Mouse (Mus musculus): Measurements from ENCODE around the gene Hnrnph1. TPM values are rescaled to one million over a fixed set of nuclear protein-coding genes. Genes with fewer than 3 reads are reported as not detected.
A peak's percentile ranks its signal among the peaks of the same experiment; 100 is the strongest.

The Hnrnph1 gene
- polyA plus RNA-seq, 1 experiment from 2014 or later, result 341 TPM

DNA sequence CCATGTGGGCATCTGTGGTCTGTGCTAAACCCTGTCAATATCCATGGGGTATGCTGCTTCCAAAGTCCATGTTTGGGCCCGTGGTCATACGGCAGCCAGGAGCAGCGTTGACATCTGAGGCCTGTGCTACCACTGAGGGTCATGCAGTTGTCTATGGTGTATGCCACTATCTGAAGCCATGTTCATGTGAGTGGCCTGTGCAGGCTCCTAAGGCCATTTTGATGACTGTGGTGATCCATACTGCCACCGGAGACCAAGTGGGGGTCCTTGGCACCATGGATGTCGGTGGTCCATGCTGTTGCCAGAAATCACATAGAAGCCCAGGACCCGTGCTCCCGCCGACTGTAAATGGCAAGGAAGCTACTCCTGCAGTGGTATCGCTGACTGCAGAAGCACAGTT, 9.3 kb upstream of the Hnrnph1 start:
- H3K4me3 ChIP-seq (ENCODE audit: low read depth, low read length), result no peak overlapping the region
- ATAC-seq (replicated peaks; ENCODE audit: low FRiP score) (no peak), DNase-seq (ENCODE audit: low spot score) (no peak)
- no peaks in the 10 kb centered on the region for H3K4me1 ChIP-seq (replicated peaks; ENCODE audit: control insufficient read depth, insufficient read depth, low read length)
- 88% methylated on average over 9 of the region's 9 CpGs for WGBS
- no peaks in the 10 kb centered on the region for H3K27me3 ChIP-seq (replicated peaks; ENCODE audit: control insufficient read depth, insufficient read depth, low read length)
- no peak overlapping the region for H3K4me2 ChIP-seq
- H3K9ac ChIP-seq (ENCODE audit: low read depth, low read length), result no peak overlapping the region
- no peak overlapping the region for H3K27ac ChIP-seq (ENCODE audit: low read depth, low read length)
- H3K9me3 ChIP-seq (ENCODE audit: control insufficient read depth, low read length), result no peaks in the 10 kb centered on the region
- no peaks in the 10 kb centered on the region for H3K36me3 ChIP-seq (ENCODE audit: control insufficient read depth, insufficient read depth, low read length)

DNA sequence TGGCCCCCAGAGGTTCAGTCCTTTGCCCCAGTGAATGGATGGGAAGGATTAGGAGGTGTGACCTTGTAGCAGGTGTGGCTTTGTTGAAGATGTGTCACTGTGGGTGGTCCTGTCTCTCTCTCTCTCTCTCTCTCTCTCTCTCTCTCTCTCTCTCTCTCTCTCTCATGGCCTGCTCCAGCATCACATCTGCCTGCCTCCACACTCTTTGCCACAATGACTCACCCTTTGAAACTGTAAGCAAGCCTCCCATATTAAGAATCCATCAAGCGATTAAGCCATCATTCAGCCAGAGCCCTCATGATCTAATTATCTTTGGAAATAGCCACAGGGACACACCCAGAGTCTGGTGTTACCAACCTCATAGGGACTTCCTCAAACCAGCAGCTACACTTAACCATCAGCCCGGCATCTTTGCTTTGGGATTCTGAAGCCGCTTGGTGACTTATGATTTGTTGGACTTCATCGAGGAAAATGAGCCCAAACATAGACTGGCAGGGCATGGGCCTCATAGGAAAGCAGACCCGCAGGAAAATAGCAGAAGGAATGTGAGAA, 7.4 kb upstream of the Hnrnph1 start:
- Histone ChIP-seq H3K4me2 (no peak overlapping the region), H3K4me1 (replicated peaks; ENCODE audit: control insufficient read depth, insufficient read depth, low read length) (no peaks in the 10 kb centered on the region), H3K27me3 (replicated peaks; ENCODE audit: control insufficient read depth, insufficient read depth, low read length) (no peaks in the 10 kb centered on the region), H3K4me3 (ENCODE audit: low read depth, low read length) (no peak overlapping the region), H3K9ac (ENCODE audit: low read depth, low read length) (no peak overlapping the region), H3K36me3 (ENCODE audit: control insufficient read depth, insufficient read depth, low read length) (no peaks in the 10 kb centered on the region), H3K27ac (ENCODE audit: low read depth, low read length) (no peak overlapping the region), H3K9me3 (ENCODE audit: control insufficient read depth, low read length) (no peaks in the 10 kb centered on the region)
- DNase-seq (ENCODE audit: low spot score) (no peak), ATAC-seq (replicated peaks; ENCODE audit: low FRiP score) (no peak)
- 80% methylated on average over 5 of the region's 5 CpGs for WGBS

DNA sequence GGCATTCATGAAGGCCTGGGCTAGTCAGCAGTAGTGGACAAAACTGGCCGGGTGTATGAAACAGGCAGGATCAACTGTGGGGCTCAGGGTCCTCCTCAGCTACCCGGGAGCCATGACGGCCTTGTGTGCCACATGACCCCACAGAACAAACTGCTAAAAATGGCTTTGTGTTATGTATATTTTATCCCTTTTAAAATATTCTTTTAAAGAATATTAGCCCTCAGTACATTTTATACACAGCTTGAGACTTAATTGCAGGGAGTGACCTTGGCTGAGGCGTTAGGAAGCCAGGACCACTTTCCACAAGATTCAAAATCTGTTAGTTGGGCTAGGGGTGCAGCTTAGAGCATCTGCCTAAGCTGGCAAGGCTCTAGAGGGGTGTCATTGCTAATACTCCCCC, 5.8 kb upstream of the Hnrnph1 start:
- ATAC-seq (replicated peaks; ENCODE audit: low FRiP score), result no peak

DNA sequence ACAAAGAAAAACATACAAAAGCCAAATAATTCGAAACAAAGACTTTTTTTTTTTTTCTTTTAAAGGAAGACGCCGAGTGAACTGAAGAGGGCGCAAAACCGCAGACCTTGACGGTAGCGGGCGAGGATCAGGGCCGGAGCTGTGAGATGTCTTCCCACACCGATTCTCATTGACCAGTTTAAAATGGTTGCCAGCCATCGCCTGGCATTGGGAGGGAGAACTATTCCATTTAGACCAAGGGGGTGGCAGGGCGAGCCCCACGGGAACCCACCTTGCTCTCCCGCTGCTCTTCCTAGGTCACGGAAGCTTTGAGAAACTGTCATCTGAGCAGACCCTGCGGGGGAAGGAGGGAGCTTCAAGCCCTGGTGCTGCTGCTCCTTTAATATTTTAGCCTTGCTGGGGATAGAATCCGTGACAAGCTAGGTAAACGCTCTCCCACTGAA, 5.4 kb upstream of the Hnrnph1 start:
- 2% methylated on average over 18 of the region's 18 CpGs for WGBS
- Histone ChIP-seq H3K9ac (ENCODE audit: low read depth, low read length) (peak overlapping the region; percentile 57; the same call in 1 of the 2 replicates), H3K36me3 (ENCODE audit: control insufficient read depth, insufficient read depth, low read length) (no peaks in the 10 kb centered on the region), H3K27ac (ENCODE audit: low read depth, low read length) (no peak overlapping the region), H3K4me1 (replicated peaks; ENCODE audit: control insufficient read depth, insufficient read depth, low read length) (0 out of 2 replicates have a peak, but pooled peaks cover 2% of the 10 kb centered on the region), H3K27me3 (replicated peaks; ENCODE audit: control insufficient read depth, insufficient read depth, low read length) (no peaks in the 10 kb centered on the region), H3K4me3 (ENCODE audit: low read depth, low read length) (peak overlapping the region; percentile 42), H3K9me3 (ENCODE audit: control insufficient read depth, low read length) (no peaks in the 10 kb centered on the region), H3K4me2 (peak overlapping the region; percentile 65)
- ATAC-seq (replicated peaks; ENCODE audit: low FRiP score), result 0 out of 2 replicates have a peak, but pooled peaks have one; percentile 34
- peak; percentile 62 for DNase-seq (ENCODE audit: low spot score)

More for the DNA sequence above, 5.8 kb upstream of the Hnrnph1 start:
- Histone ChIP-seq H3K27ac (ENCODE audit: low read depth, low read length) (no peak overlapping the region), H3K9me3 (ENCODE audit: control insufficient read depth, low read length) (no peaks in the 10 kb centered on the region), H3K4me3 (ENCODE audit: low read depth, low read length) (no peak overlapping the region), H3K36me3 (ENCODE audit: control insufficient read depth, insufficient read depth, low read length) (no peaks in the 10 kb centered on the region), H3K27me3 (replicated peaks; ENCODE audit: control insufficient read depth, insufficient read depth, low read length) (no peaks in the 10 kb centered on the region), H3K4me2 (peak overlapping the region; percentile 65), H3K9ac (ENCODE audit: low read depth, low read length) (no peak overlapping the region), H3K4me1 (replicated peaks; ENCODE audit: control insufficient read depth, insufficient read depth, low read length) (no peaks in the 10 kb centered on the region)
- WGBS, result 68% methylated on average over 4 of the region's 4 CpGs
- DNase-seq (ENCODE audit: low spot score), result no peak

DNA sequence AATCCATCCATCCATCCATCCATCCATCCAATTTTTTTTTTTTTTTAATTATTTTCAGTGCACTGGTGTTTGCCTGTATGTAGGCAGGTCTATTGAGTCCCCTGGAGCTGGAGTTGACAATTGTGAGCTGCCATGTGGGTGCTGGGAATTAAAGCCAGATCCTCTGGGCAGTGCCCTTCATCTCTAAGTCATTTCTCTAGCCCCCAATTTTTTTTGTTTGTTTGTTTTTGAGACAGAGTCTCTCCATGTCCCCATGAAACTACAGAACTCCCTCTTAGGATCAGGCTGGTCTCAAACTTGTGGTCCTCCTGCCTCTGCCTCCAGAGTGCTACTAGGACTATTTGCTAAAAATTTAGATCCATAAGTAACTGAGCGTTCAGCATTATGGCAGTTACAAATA, 4.9 kb upstream of the Hnrnph1 start:
- no peak overlapping the region for H3K27ac ChIP-seq (ENCODE audit: low read depth, low read length)
- H3K9ac ChIP-seq (ENCODE audit: low read depth, low read length), result no peak overlapping the region
- H3K4me3 ChIP-seq (ENCODE audit: low read depth, low read length), result no peak overlapping the region
- 0 out of 2 replicates have a peak, but pooled peaks cover 3% of the 10 kb centered on the region for H3K4me1 ChIP-seq (replicated peaks; ENCODE audit: control insufficient read depth, insufficient read depth, low read length)
- H3K27me3 ChIP-seq (replicated peaks; ENCODE audit: control insufficient read depth, insufficient read depth, low read length), result no peaks in the 10 kb centered on the region
- H3K4me2 ChIP-seq, result peak overlapping the region; percentile 65
- DNase-seq (ENCODE audit: low spot score) (no peak), ATAC-seq (replicated peaks; ENCODE audit: low FRiP score) (no peak)
- H3K9me3 ChIP-seq (ENCODE audit: control insufficient read depth, low read length), result no peaks in the 10 kb centered on the region
- H3K36me3 ChIP-seq (ENCODE audit: control insufficient read depth, insufficient read depth, low read length), result no peaks in the 10 kb centered on the region
- 96% methylated on average over 1 of the region's 1 CpGs for WGBS

DNA sequence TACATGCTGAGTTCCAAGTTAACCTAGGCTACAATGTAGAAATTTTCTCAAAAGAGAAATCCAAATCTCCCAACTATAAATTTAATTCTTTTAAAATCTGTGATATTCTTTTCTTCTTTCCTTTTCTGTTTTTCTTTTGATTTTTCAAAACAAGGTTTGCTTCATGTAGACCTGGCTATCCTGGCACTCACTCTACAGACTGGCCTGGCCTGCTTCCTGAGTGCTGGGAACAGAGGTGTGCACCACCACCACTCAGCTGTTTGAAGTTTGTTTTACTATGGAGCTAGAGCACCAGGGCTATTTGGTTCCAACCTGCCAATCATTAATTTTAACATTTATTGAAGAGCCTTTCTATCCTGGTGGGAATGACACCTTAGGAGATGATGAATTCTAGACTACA, 3.7 kb upstream of the Hnrnph1 start:
- Histone ChIP-seq H3K36me3 (ENCODE audit: control insufficient read depth, insufficient read depth, low read length) (no peaks in the 10 kb centered on the region), H3K4me3 (ENCODE audit: low read depth, low read length) (no peak overlapping the region), H3K27ac (ENCODE audit: low read depth, low read length) (no peak overlapping the region), H3K9ac (ENCODE audit: low read depth, low read length) (no peak overlapping the region), H3K4me2 (no peak overlapping the region), H3K9me3 (ENCODE audit: control insufficient read depth, low read length) (no peaks in the 10 kb centered on the region), H3K27me3 (replicated peaks; ENCODE audit: control insufficient read depth, insufficient read depth, low read length) (no peaks in the 10 kb centered on the region), H3K4me1 (replicated peaks; ENCODE audit: control insufficient read depth, insufficient read depth, low read length) (0 out of 2 replicates have a peak, but pooled peaks cover 3% of the 10 kb centered on the region)
- DNase-seq (ENCODE audit: low spot score) (no peak), ATAC-seq (replicated peaks; ENCODE audit: low FRiP score) (no peak)

DNA sequence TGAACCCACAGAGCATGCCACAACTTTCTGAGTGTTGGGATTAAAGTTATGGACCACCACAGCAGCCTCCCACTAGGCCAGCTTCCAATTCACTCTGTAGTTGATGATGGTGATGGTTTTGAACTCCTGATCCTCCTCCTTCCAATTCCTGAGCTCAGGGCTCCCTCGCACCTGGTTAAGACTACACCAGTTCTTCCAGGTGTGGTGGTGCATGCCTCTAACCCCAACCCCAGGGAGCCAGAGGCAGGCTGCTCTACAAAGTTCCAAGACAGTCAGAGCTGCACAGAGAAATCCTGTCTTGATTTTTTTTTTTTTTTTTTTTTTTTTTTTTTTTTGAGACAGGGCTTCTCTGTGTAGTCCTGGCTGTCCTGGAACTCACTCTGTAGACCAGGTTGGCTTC, 3.2 kb upstream of the Hnrnph1 start:
- WGBS, result 100% methylated on average over 1 of the region's 1 CpGs
- Histone ChIP-seq H3K4me2 (no peak overlapping the region), H3K36me3 (ENCODE audit: control insufficient read depth, insufficient read depth, low read length) (no peaks in the 10 kb centered on the region), H3K4me3 (ENCODE audit: low read depth, low read length) (no peak overlapping the region), H3K9me3 (ENCODE audit: control insufficient read depth, low read length) (no peaks in the 10 kb centered on the region), H3K9ac (ENCODE audit: low read depth, low read length) (no peak overlapping the region), H3K27ac (ENCODE audit: low read depth, low read length) (no peak overlapping the region), H3K27me3 (replicated peaks; ENCODE audit: control insufficient read depth, insufficient read depth, low read length) (no peaks in the 10 kb centered on the region), H3K4me1 (replicated peaks; ENCODE audit: control insufficient read depth, insufficient read depth, low read length) (0 out of 2 replicates have a peak, but pooled peaks cover 3% of the 10 kb centered on the region)
- DNase-seq (ENCODE audit: low spot score) (no peak), ATAC-seq (replicated peaks; ENCODE audit: low FRiP score) (no peak)

DNA sequence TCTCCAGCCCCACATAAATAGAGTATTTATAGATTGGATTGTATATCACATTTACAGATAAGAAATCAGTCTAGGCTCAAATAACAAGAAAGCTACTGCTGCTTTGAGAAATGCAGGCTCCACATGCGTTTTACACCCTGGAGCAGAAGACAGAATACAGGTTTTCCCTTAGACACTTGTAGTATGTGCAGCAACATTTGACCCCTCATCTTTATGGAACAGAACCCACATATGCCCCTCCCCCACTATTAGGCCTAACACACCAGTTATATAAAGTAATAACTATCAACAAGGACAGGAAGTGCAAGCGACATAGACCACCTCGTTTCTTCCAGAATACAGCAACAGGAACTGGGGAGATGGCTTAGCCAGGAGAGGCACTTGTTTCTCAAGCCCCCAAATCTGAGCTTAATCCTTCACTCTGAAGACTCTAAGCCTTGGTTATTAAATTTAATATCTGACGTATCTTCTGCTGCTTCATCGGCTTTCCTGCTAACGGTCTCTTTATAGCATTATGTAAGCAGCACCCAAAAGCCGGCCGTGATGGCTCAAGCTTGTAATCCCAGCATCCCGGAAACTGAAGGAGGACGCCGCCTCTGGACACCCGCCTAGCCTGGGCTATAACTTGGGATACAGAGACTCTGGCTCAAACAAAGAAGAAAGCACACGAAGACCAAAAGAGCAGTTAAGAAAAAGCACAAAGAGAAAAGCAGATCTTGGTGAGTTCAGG, 2.3 kb upstream of the Hnrnph1 start:
- WGBS, result 87% methylated on average over 13 of the region's 13 CpGs
- Histone ChIP-seq H3K4me3 (ENCODE audit: low read depth, low read length) (no peak overlapping the region), H3K9me3 (ENCODE audit: control insufficient read depth, low read length) (no peaks in the 10 kb centered on the region), H3K9ac (ENCODE audit: low read depth, low read length) (no peak overlapping the region), H3K36me3 (ENCODE audit: control insufficient read depth, insufficient read depth, low read length) (peaks cover 2% of the 10 kb centered on the region; the same call in 1 of the 2 replicates), H3K4me1 (replicated peaks; ENCODE audit: control insufficient read depth, insufficient read depth, low read length) (peaks cover 7% of the 10 kb centered on the region), H3K27me3 (replicated peaks; ENCODE audit: control insufficient read depth, insufficient read depth, low read length) (no peaks in the 10 kb centered on the region), H3K4me2 (no peak overlapping the region), H3K27ac (ENCODE audit: low read depth, low read length) (no peak overlapping the region)
- DNase-seq (ENCODE audit: low spot score), result no peak
- ATAC-seq (replicated peaks; ENCODE audit: low FRiP score), result no peak

DNA sequence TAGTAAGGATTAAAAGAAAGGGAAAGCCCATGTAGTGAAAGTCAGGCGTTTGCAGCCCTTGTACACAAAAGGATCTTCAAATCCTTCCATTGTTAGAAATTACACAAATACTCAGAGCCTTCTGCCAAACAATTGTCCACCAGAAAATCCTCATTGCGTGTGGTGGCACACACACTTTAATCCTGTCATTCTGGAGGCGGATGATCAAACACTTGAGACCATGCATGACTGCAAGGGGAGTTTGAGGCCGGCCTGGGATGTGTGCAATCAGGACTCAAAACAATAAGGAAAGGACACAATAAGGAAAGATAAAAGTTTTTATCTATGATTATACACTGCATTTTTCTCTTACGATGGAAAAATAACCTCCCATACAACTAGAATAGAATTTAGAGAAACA, 1.4 kb upstream of the Hnrnph1 start:
- DNase-seq (ENCODE audit: low spot score), result no peak
- Histone ChIP-seq H3K9ac (ENCODE audit: low read depth, low read length) (no peak overlapping the region), H3K4me3 (ENCODE audit: low read depth, low read length) (no peak overlapping the region), H3K9me3 (ENCODE audit: control insufficient read depth, low read length) (no peaks in the 10 kb centered on the region), H3K4me1 (replicated peaks; ENCODE audit: control insufficient read depth, insufficient read depth, low read length) (peaks cover 11% of the 10 kb centered on the region), H3K27me3 (replicated peaks; ENCODE audit: control insufficient read depth, insufficient read depth, low read length) (no peaks in the 10 kb centered on the region), H3K4me2 (no peak overlapping the region), H3K36me3 (ENCODE audit: control insufficient read depth, insufficient read depth, low read length) (peaks cover 6% of the 10 kb centered on the region; the same call in 1 of the 2 replicates), H3K27ac (ENCODE audit: low read depth, low read length) (no peak overlapping the region)
- ATAC-seq (replicated peaks; ENCODE audit: low FRiP score), result no peak
- WGBS, result 87% methylated on average over 5 of the region's 5 CpGs

Measured in liver, embryonic 11.5 days (tissue).